Mouse (Mus musculus) cortical plate, adult 2 months (tissue): Measurements from ENCODE around the gene Hgf.

Experiments
- CTCF ChIP-seq: fragments of 200-500 bp; IDR thresholded peaks from 2 replicates; pipeline ENCODE4 v1.5.1; 2011; ENCODE audit warnings: mild to moderate bottlenecking, control low read depth, low read length; ENCODE audit not compliant: insufficient read depth; ENCODE audit errors: extremely low read depth
- POLR2A ChIP-seq: fragments of 200-500 bp; IDR thresholded peaks from 2 replicates; pipeline ENCODE4 v1.6.1; 2011; ENCODE audit warnings: mild to moderate bottlenecking, low read length, control low read depth; ENCODE audit not compliant: insufficient read depth; ENCODE audit errors: extremely low read depth

DNA sequence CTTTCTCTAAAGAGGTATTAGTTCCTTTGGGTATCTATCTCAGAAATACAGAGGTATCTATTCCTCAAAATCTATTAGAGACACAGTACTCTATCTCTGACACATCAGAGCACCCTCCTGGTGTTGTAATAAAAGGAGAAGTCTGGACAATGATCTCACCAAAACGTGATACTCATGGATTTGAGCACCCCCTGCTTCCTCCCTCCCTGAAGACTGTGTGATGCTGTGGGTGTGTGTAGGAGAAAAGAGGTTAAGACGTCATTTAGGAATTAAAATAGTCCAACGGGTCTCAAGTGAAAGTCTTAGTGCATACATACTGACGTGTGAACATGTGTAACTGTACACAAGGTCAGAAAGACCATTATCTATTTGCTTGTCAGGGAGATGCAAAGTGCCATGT, 648 bp upstream of the Hgf start:
- TF ChIP-seq CTCF (no peak), POLR2A (no peak)
